Mouse (Mus musculus): Measurements from ENCODE around the gene Cops7a. TPM values are rescaled to one million over a fixed set of nuclear protein-coding genes. Genes with fewer than 3 reads are reported as not detected.

The Cops7a gene
- polyA plus RNA-seq, 1 experiment from 2014 or later: 150 TPM

- H3K27ac ChIP-seq (replicated peaks): no peak overlapping the region; the same call in 1 of the 2 replicates
- H3K36me3 ChIP-seq: peaks cover 24% of the 10 kb centered on the region
- H3K4me2 ChIP-seq (replicated peaks): peak overlapping the region; percentile 48
- no peaks in the 10 kb centered on the region for H3K9me3 ChIP-seq (replicated peaks)
- H3K4me1 ChIP-seq: peaks cover 40% of the 10 kb centered on the region
- peak overlapping the region; percentile 22 for H3K4me3 ChIP-seq (replicated peaks)
- 4% methylated on average over 32 of the region's 32 CpGs for WGBS
- H3K9ac ChIP-seq: peak overlapping the region; percentile 24
- H3K27me3 ChIP-seq: peaks cover 10% of the 10 kb centered on the region; the same call in 1 of the 2 replicates
- no peak for ATAC-seq (ENCODE audit: insufficient number of reproducible peaks, low FRiP score, low TSS enrichment, low read depth)
These were observed 55.3 kb downstream of the Cops7a start for GRCm38 (mm10) chr6:124910032-124910431.

Other genes starting within 250 kb of the Cops7a start
- 19.9 and 20.2 TPM in 2 replicates for gene Ptpn6, start 226.8 kb downstream of the Cops7a start, polyA plus RNA-seq (2015; fragmentation: Nextera tagmentation; extraction: Ambion mirVana)
- 416 TPM in 2 replicates for gene Grcc10, start 224.2 kb downstream of the Cops7a start, polyA plus RNA-seq (2015; fragmentation: Nextera tagmentation; extraction: Ambion mirVana)
- gene Gm45234, start 209.5 kb downstream of the Cops7a start, polyA plus RNA-seq (2015; fragmentation: Nextera tagmentation; extraction: Ambion mirVana): not detected in 2 replicates
- gene Atn1, start 209.0 kb downstream of the Cops7a start, polyA plus RNA-seq (2015; fragmentation: Nextera tagmentation; extraction: Ambion mirVana): 20.1 and 21.0 TPM in 2 replicates
- 11.8 and 12.7 TPM in 2 replicates for gene Eno2, start 195.9 kb downstream of the Cops7a start, polyA plus RNA-seq (2015; fragmentation: Nextera tagmentation; extraction: Ambion mirVana)
- 26.7 and 47.5 TPM in 2 replicates for gene Lrrc23, start 185.8 kb downstream of the Cops7a start, polyA plus RNA-seq (2015; fragmentation: Nextera tagmentation; extraction: Ambion mirVana)
- gene Spsb2, start 156.9 kb downstream of the Cops7a start, polyA plus RNA-seq (2015; fragmentation: Nextera tagmentation; extraction: Ambion mirVana): 16.4 and 17.5 TPM in 2 replicates
- 779 and 809 TPM in 2 replicates for gene Tpi1, start 151.2 kb downstream of the Cops7a start, polyA plus RNA-seq (2015; fragmentation: Nextera tagmentation; extraction: Ambion mirVana)
- 140 and 141 TPM in 2 replicates for gene Usp5, start 136.1 kb downstream of the Cops7a start, polyA plus RNA-seq (2015; fragmentation: Nextera tagmentation; extraction: Ambion mirVana)
- 128 and 138 TPM in 2 replicates for gene Cdca3, start 136.0 kb downstream of the Cops7a start, polyA plus RNA-seq (2015; fragmentation: Nextera tagmentation; extraction: Ambion mirVana)
- gene Gnb3, start 125.3 kb downstream of the Cops7a start, polyA plus RNA-seq (2015; fragmentation: Nextera tagmentation; extraction: Ambion mirVana): 2.0 and 2.1 TPM in 2 replicates
- 55.9 and 57.6 TPM in 2 replicates for gene P3h3, start 107.8 kb downstream of the Cops7a start, polyA plus RNA-seq (2015; fragmentation: Nextera tagmentation; extraction: Ambion mirVana)
- 2.6 and 3.4 TPM in 2 replicates for gene Gpr162, start 101.6 kb downstream of the Cops7a start, polyA plus RNA-seq (2015; fragmentation: Nextera tagmentation; extraction: Ambion mirVana)
- 0.36 and 0.60 TPM in 2 replicates for gene Cd4, start 77.3 kb downstream of the Cops7a start, polyA plus RNA-seq (2015; fragmentation: Nextera tagmentation; extraction: Ambion mirVana)
- 2.8 and 4.0 TPM in 2 replicates for gene Lag3, start 53.8 kb downstream of the Cops7a start, polyA plus RNA-seq (2015; fragmentation: Nextera tagmentation; extraction: Ambion mirVana)
- 355 and 368 TPM in 2 replicates for gene Ptms, start 45.4 kb downstream of the Cops7a start, polyA plus RNA-seq (2015; fragmentation: Nextera tagmentation; extraction: Ambion mirVana)
- gene Mlf2, start 34.2 kb downstream of the Cops7a start, polyA plus RNA-seq (2015; fragmentation: Nextera tagmentation; extraction: Ambion mirVana): 373 and 388 TPM in 2 replicates
- 11.3 and 13.7 TPM in 2 replicates for gene Pianp, start 31.2 kb upstream of the Cops7a start, polyA plus RNA-seq (2015; fragmentation: Nextera tagmentation; extraction: Ambion mirVana)
- gene Zfp384, start 43.6 kb upstream of the Cops7a start, polyA plus RNA-seq (2015; fragmentation: Nextera tagmentation; extraction: Ambion mirVana): 18.2 and 19.2 TPM in 2 replicates
- gene Ing4, start 74.2 kb upstream of the Cops7a start, polyA plus RNA-seq (2015; fragmentation: Nextera tagmentation; extraction: Ambion mirVana): 154 TPM in 2 replicates
- gene Acrbp, start 84.2 kb upstream of the Cops7a start, polyA plus RNA-seq (2015; fragmentation: Nextera tagmentation; extraction: Ambion mirVana): 12.5 and 18.4 TPM in 2 replicates
- 3.6 and 5.4 TPM in 2 replicates for gene Lpar5, start 102.4 kb upstream of the Cops7a start, polyA plus RNA-seq (2015; fragmentation: Nextera tagmentation; extraction: Ambion mirVana)
- gene Chd4, start 130.4 kb upstream of the Cops7a start, polyA plus RNA-seq (2015; fragmentation: Nextera tagmentation; extraction: Ambion mirVana): 70.8 and 77.0 TPM in 2 replicates
- gene Nop2, start 166.4 kb upstream of the Cops7a start, polyA plus RNA-seq (2015; fragmentation: Nextera tagmentation; extraction: Ambion mirVana): 57.5 and 58.3 TPM in 2 replicates
- gene Iffo1, start 179.7 kb upstream of the Cops7a start, polyA plus RNA-seq (2015; fragmentation: Nextera tagmentation; extraction: Ambion mirVana): 30.3 and 37.6 TPM in 2 replicates
- 1,507 and 1,606 TPM in 2 replicates for gene Gapdh, start 200.9 kb upstream of the Cops7a start, polyA plus RNA-seq (2015; fragmentation: Nextera tagmentation; extraction: Ambion mirVana)
- 97.2 and 98.7 TPM in 2 replicates for gene Ncapd2, start 226.2 kb upstream of the Cops7a start, polyA plus RNA-seq (2015; fragmentation: Nextera tagmentation; extraction: Ambion mirVana)
- gene Mrpl51, start 226.3 kb upstream of the Cops7a start, polyA plus RNA-seq (2015; fragmentation: Nextera tagmentation; extraction: Ambion mirVana): 198 and 212 TPM in 2 replicates

Data from embryonic facial prominence, embryonic 15.5 days (tissue).